Mouse (Mus musculus) heart, embryonic 13.5 days (tissue): ENCODE data around the gene Syn3. TPM values are rescaled to one million over a fixed set of nuclear protein-coding genes. Genes with fewer than 3 reads are reported as not detected.

Source experiments
- ATAC-seq: fragments of 200-750 bp; cut with Nextera tagmentation; 2 replicates; pipeline ENCODE4 v1.8.0; 2017; ENCODE audit warnings: moderate TSS enrichment; ENCODE audit not compliant: insufficient number of reproducible peaks, low FRiP score, low TSS enrichment; ENCODE audit errors: extremely low read depth
- H3K27ac ChIP-seq: fragments of 300-500 bp; sonication (generic); replicated peaks from 2 replicates; pipeline ENCODE4 v1.5.1; 2015; ENCODE audit warnings: moderate library complexity, mild to moderate bottlenecking, inconsistent platforms
- H3K27me3 ChIP-seq: fragments of 300-500 bp; sonication (generic); replicated peaks from 2 replicates; pipeline ENCODE4 v1.6.1; 2015; ENCODE audit warnings: mild to moderate bottlenecking, inconsistent platforms
- H3K36me3 ChIP-seq: fragments of 300-500 bp; sonication (generic); 2 replicates; pipeline ENCODE4 v1.6.1; 2015; ENCODE audit warnings: mild to moderate bottlenecking, inconsistent platforms
- H3K4me1 ChIP-seq: fragments of 300-500 bp; sonication (generic); 2 replicates; pipeline ENCODE4 v1.6.1; 2015; ENCODE audit warnings: inconsistent platforms
- H3K4me2 ChIP-seq: fragments of 300-500 bp; sonication (generic); 2 replicates; pipeline ENCODE4 v1.6.1; 2015; ENCODE audit warnings: inconsistent platforms, mild to moderate bottlenecking, moderate library complexity
- H3K4me3 ChIP-seq: fragments of 300-500 bp; sonication (generic); 2 replicates; pipeline ENCODE4 v1.5.1; 2015; ENCODE audit warnings: moderate library complexity, mild to moderate bottlenecking, inconsistent platforms
- H3K9ac ChIP-seq: fragments of 300-500 bp; sonication (generic); 2 replicates; pipeline ENCODE4 v1.6.1; 2015; ENCODE audit warnings: inconsistent platforms, mild to moderate bottlenecking, moderate library complexity
- H3K9me3 ChIP-seq: fragments of 300-500 bp; sonication (generic); 2 replicates; pipeline ENCODE4 v1.6.1; 2016; ENCODE audit warnings: inconsistent platforms
- WGBS: fragments of 180-500 bp; shearing (Covaris S2); methylation state at CpG from one replicate; pipeline ENCODE4 v1.1.7; 2015; ENCODE audit warnings: mixed read lengths; 5-methylcytosine and 5-hydroxymethylcytosine counted together
- polyA plus RNA-seq: library from polyadenylated mRNA; unstranded; fragments of >200 nt; fragmentation: Nextera tagmentation; extraction: Ambion mirVana; gene quantifications from 2 replicates; pipeline ENCODE4 v1.2.1, GENCODE M21; 2015

Syn3 gene
- polyA plus RNA-seq, 1 experiment from 2014 or later: 1.5 TPM

DNA sequence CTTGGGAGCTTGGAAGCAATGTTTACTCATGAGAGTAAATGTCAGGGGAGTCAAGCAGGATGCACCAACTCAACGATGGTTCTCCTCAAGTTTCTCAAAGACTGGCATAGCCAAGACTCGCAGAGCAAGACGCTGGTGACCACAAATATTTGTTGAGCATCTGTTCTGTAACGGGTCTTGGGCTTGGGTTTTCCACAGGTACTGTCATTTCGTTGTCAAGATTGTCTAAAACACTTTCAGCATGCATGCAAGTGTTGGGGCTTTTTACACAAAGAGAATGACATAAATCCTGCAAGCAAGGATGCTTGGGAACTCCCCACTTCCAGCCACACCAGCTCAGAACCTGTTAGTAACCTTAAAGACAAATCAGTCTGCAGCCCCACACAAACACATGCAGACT is 10.2 kb downstream of the Syn3 start:
- H3K27ac ChIP-seq: no peak overlapping the region
- no peak overlapping the region for H3K4me3 ChIP-seq
- ATAC-seq: no peak
- H3K9me3 ChIP-seq: no peaks in the 10 kb centered on the region
- no peak overlapping the region for H3K4me2 ChIP-seq
- WGBS: 66% methylated on average over 5 of the region's 5 CpGs
- no peak overlapping the region for H3K9ac ChIP-seq
- H3K4me1 ChIP-seq: peaks cover 3% of the 10 kb centered on the region; the same call in 1 of the 2 replicates
- H3K27me3 ChIP-seq: no peaks in the 10 kb centered on the region
- no peaks in the 10 kb centered on the region for H3K36me3 ChIP-seq

DNA sequence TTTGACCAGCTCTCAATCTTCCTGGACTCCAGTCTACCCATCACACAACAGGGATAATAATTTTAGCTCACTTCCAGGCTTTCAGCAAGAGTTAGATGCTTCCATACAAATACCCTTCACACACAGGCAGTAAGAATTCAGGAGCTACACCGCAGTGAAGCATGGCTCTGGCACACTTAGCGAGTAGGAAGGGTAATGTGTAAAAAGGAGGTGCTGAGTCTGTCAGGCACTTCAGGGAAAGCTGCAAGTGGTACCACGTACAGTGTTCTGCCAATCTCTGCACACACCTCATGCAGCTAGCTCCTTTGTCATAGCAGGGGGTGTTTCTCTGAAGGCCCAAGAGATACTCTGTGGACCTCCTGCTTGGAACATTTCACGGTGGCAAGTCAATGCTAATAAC is 12.7 kb downstream of the Syn3 start:
- ATAC-seq: no peak
- Histone ChIP-seq H3K9ac (no peak overlapping the region), H3K4me2 (no peak overlapping the region), H3K4me3 (no peak overlapping the region), H3K27me3 (no peaks in the 10 kb centered on the region; the same call in 1 of the 2 replicates), H3K4me1 (no peaks in the 10 kb centered on the region), H3K36me3 (no peaks in the 10 kb centered on the region), H3K9me3 (no peaks in the 10 kb centered on the region), H3K27ac (no peak overlapping the region)
- 65% methylated on average over 4 of the region's 4 CpGs for WGBS

DNA sequence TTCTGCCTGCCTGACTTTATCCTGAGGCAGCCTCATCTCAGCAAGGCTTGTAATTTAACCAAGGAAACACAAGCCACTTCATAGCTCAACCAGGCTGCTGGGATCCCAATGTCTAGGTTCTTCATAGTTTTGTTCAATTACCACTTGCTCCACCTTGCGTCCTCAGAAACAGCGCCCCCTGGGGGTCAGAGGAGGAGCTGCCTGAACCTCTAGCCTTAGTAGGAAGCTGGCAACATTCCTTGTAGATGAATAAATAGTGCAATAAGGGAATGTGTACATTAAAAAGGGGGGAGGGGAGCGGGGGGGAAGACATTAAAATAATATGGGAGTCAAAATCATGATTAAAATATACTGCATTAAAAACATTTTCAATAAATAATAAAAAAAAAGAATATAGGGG is 14.7 kb downstream of the Syn3 start:
- H3K27ac ChIP-seq: no peak overlapping the region
- no peak for ATAC-seq
- H3K4me3 ChIP-seq: no peak overlapping the region
- H3K27me3 ChIP-seq: no peaks in the 10 kb centered on the region; the same call in 1 of the 2 replicates
- H3K36me3 ChIP-seq: no peaks in the 10 kb centered on the region
- no peaks in the 10 kb centered on the region for H3K9me3 ChIP-seq
- H3K9ac ChIP-seq: no peak overlapping the region
- H3K4me2 ChIP-seq: no peak overlapping the region
- H3K4me1 ChIP-seq: no peaks in the 10 kb centered on the region
- WGBS: 21% methylated on average over 3 of the region's 3 CpGs

DNA sequence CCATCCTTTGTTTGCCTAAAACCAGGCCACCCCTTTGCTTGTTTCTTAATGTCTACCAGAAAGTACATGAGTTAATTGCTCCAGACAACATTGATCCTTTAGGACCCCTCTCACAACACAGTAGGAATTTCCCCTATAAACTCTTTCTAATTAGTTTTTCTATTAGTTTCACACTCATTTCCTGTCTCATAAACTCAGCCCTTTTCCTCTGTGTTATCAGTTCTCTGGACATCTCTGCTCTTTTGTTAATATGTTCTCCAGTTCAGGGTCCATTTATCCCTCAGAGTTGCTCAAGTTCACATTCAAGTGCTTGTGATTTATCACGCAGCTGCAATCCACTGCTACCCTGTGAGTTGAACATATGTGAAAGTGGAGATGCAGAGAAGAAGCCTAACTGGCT is 16.2 kb downstream of the Syn3 start:
- Histone ChIP-seq H3K27ac (no peak overlapping the region), H3K27me3 (no peaks in the 10 kb centered on the region; the same call in 1 of the 2 replicates), H3K36me3 (no peaks in the 10 kb centered on the region), H3K4me2 (no peak overlapping the region), H3K4me3 (no peak overlapping the region), H3K4me1 (no peaks in the 10 kb centered on the region), H3K9me3 (no peaks in the 10 kb centered on the region), H3K9ac (no peak overlapping the region)
- ATAC-seq: no peak
- 35% methylated on average over 1 of the region's 1 CpGs for WGBS

DNA sequence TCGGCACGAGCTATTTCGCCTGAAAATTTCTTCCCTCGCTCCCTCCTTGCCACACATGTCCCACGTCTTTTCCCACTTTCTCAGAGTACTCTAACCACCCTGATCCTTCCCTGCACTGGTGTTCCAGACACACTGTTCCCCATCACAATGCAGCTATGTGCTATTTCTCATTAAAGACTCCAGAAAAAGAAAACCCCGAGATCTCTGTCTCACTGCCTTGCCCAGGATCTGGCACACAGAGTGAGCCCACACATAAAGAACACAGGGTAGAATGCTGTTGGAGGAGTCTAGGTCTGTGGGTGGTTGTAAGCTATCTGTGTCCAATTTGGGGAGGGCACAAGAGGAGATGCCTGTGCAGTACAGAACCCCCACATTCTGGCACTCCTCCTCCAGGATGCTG is 18.0 kb downstream of the Syn3 start:
- no peaks in the 10 kb centered on the region for H3K4me1 ChIP-seq
- no peak overlapping the region for H3K27ac ChIP-seq
- no peaks in the 10 kb centered on the region for H3K36me3 ChIP-seq
- no peak overlapping the region for H3K4me2 ChIP-seq
- no peak overlapping the region for H3K4me3 ChIP-seq
- no peaks in the 10 kb centered on the region for H3K9me3 ChIP-seq
- ATAC-seq: no peak
- 74% methylated on average over 6 of the region's 6 CpGs for WGBS
- H3K27me3 ChIP-seq: no peaks in the 10 kb centered on the region; the same call in 1 of the 2 replicates
- H3K9ac ChIP-seq: no peak overlapping the region

DNA sequence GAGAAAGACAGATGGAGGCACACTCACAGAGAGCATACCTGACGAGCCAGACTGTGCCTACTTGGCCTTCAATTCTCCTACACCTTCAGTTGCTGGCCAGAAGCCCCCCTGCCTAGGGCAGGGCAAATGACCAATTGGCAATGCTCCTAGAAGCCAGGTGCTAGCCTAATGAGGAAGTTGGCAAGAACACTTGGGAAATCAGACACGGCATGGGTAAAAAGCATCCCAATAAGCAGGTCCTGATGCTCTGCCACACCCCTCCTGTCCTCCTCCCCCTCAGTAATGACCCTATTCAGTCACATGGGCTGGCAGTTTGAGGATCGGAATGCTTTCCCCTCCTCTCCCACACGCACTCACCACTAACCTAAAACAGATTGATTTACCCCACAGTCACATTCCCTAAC is 19.0 kb downstream of the Syn3 start:
- no peak overlapping the region for H3K27ac ChIP-seq
- H3K4me1 ChIP-seq: no peaks in the 10 kb centered on the region
- H3K27me3 ChIP-seq: no peaks in the 10 kb centered on the region; the same call in 1 of the 2 replicates
- H3K9ac ChIP-seq: no peak overlapping the region
- H3K4me3 ChIP-seq: no peak overlapping the region
- WGBS: 34% methylated on average over 4 of the region's 4 CpGs
- no peak overlapping the region for H3K4me2 ChIP-seq
- ATAC-seq: no peak
- H3K9me3 ChIP-seq: no peaks in the 10 kb centered on the region
- no peaks in the 10 kb centered on the region for H3K36me3 ChIP-seq

DNA sequence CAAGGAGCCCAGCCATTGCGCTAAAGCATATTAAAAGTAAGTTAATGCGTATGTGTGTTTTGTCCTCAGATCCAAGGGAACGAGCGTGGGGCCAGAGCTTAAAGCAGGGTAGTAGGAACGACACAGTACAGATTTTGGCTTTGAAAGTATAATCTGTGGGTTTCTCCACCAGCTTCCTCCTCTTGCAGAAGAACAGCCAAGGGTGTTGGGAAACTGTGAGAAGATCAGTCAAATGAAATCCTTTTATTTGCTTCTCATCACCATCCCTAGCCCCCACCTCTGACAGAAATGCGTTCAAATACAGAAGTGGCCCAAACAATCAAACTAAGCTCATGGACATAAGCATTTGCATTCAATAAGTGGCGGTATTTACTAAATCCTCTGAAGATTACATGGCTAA is 22.0 kb downstream of the Syn3 start:
- ATAC-seq: no peak
- H3K4me1 ChIP-seq: no peaks in the 10 kb centered on the region
- no peak overlapping the region for H3K27ac ChIP-seq
- no peak overlapping the region for H3K4me3 ChIP-seq
- no peaks in the 10 kb centered on the region for H3K36me3 ChIP-seq
- no peak overlapping the region for H3K9ac ChIP-seq
- 76% methylated on average over 7 of the region's 7 CpGs for WGBS
- no peaks in the 10 kb centered on the region for H3K9me3 ChIP-seq
- no peak overlapping the region for H3K4me2 ChIP-seq
- no peaks in the 10 kb centered on the region; the same call in 1 of the 2 replicates for H3K27me3 ChIP-seq

DNA sequence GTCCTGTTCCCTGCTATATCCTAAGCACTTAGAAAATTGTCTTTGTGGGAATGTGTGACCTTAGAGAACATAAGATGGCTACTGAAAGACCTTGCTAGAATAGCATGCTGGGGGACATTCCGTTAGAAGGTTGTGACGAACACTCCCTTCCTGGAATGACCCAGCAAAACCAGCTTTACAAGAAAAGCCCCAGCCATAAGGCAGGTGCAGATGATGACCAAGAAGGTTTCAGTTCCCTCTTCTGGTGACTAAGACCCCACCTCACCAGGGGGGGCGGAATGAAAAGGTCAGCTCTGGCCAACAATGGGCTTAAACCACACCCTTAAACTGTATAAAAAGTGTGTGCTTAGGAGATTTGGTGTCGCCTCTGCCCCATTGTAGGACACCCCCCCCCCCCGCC is 23.4 kb downstream of the Syn3 start:
- Histone ChIP-seq H3K27ac (no peak overlapping the region), H3K9ac (no peak overlapping the region), H3K9me3 (no peaks in the 10 kb centered on the region), H3K36me3 (no peaks in the 10 kb centered on the region), H3K4me3 (no peak overlapping the region), H3K4me1 (no peaks in the 10 kb centered on the region), H3K4me2 (no peak overlapping the region), H3K27me3 (no peaks in the 10 kb centered on the region)
- ATAC-seq: no peak
- 85% methylated on average over 5 of the region's 5 CpGs for WGBS

DNA sequence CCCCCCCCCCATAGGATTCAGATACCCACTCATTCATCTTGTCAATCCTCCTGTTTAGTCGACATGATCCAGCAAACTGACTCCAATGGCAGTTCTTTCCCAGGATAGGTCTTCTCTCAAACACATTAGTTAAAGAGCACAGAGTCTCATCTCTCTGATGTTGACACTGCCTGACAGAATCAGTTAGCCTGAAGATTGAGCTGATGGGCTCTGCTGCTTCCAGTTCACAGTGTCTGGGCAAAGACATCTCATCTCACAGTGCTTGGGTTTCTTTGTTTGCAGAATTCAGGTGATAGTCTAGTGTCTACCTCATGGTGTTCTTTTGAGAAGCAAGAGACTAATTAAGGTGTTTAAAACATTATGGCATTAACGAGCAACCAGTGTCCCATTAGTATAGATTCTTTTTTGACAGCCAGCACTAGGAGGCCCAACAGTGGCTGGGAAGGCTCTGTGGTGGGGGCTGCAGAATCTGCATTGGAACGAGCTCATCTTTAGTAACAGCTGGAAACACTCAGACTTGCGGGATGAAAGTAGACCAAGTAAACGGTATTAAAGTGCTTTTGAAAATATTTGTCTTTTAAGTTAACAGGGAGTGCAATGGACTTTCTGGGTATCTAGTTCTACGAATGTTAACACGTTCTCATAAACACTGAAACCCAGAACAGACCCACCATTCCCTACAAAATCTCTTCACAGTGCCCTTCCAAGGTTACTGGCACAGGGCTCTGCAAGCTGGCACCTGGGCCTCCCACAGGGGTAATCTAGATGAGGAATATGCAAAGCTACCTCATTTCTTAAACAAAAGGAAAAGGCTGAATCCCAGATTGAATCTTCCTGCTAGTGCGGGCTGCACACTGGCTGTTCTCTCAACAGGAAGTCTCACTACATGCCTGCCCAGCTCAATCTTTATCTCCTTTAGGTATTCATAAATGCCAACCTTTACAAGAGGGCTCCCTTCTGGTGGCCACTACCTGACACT is 24.2 kb downstream of the Syn3 start:
- Histone ChIP-seq H3K36me3 (no peaks in the 10 kb centered on the region), H3K27ac (no peak overlapping the region), H3K9ac (no peak overlapping the region), H3K4me3 (no peak overlapping the region), H3K4me1 (no peaks in the 10 kb centered on the region), H3K9me3 (no peaks in the 10 kb centered on the region), H3K4me2 (no peak overlapping the region), H3K27me3 (no peaks in the 10 kb centered on the region)
- no peak for ATAC-seq
- WGBS: 63% methylated on average over 8 of the region's 8 CpGs

DNA sequence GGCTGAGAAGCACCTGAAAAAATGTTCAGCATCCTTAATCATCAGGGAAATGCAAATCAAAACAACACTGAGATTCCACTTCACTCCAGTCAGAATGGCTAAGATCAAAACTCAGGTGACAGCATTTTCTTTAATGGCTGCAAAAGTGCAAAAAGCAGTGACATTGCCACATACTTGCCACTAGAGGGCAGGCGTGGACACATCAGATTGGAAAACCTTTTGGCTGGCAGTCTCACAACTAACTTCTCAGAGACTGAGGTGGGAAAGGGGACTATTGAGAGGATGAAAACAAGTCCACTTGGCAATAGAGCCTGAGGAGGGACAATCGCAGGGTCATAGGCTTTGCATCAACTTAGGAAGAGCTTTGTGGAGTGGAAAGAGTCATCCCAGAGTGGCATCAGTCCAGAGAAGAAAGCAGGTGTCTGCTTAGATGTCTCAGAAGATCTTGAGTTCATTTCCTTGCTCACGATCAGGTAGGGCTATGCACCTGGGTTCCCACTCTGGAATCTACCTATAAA is 25.0 kb downstream of the Syn3 start:
- ATAC-seq: no peak
- 37% methylated on average over 3 of the region's 3 CpGs for WGBS

DNA sequence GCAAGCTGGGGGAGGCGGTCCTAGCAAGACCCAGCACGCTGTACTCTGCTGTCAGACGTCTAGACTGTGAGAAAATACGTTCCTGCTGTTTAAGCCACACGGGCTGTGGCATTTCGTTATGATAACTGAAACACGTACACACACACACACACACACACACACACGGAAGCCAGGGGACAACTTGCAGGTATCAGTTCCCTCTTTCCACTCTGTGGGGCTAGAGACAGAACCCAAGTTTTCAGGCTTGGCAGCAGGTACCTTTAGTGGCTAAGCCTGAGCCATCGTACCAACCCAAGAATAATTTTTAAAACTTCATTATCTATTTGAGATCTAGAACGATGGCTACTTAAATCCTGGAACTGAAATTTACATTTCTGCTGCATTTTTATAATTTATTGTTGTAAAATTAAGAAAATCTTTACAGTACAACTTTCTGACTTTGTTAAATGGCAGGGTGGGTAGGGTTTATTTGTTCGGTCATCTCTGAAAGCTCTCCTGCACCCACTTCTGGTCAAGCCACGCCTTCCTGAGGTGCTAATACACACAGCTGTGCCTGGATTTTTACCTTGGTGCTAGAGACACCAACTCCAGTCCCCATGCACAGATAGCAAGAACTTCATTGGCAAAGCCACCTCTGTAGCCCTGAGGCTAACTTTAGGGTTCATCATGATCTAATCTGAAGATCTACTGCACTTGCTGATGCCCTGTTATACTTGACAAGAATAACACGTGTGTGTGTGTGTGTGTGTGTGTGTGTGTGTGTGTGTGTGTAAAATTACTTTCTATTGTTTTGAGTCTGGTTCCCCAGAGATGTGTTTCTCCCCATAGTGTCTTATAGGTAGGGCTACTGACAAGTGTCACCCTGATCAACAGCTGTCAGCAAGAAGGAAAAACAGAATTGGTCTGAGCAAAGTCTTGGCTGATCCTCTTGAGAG is 29.8 kb downstream of the Syn3 start:
- no peaks in the 10 kb centered on the region for H3K36me3 ChIP-seq
- H3K9me3 ChIP-seq: no peaks in the 10 kb centered on the region
- WGBS: 68% methylated on average over 13 of the region's 13 CpGs
- no peak for ATAC-seq
- peaks cover 17% of the 10 kb centered on the region for H3K27me3 ChIP-seq
- no peaks in the 10 kb centered on the region for H3K4me1 ChIP-seq
- H3K27ac ChIP-seq: no peak overlapping the region
- no peak overlapping the region for H3K4me3 ChIP-seq
- no peak overlapping the region for H3K9ac ChIP-seq
- no peak overlapping the region for H3K4me2 ChIP-seq

More for the DNA sequence above, 25.0 kb downstream of the Syn3 start:
- H3K4me3 ChIP-seq: no peak overlapping the region
- H3K9ac ChIP-seq: no peak overlapping the region
- H3K27me3 ChIP-seq: no peaks in the 10 kb centered on the region
- no peak overlapping the region for H3K27ac ChIP-seq
- no peaks in the 10 kb centered on the region for H3K9me3 ChIP-seq
- no peaks in the 10 kb centered on the region for H3K4me1 ChIP-seq
- H3K4me2 ChIP-seq: no peak overlapping the region
- no peaks in the 10 kb centered on the region for H3K36me3 ChIP-seq
